Mouse (Mus musculus): Measurements from ENCODE around the gene Rpgrip1. TPM values are rescaled to one million over a fixed set of nuclear protein-coding genes. Genes with fewer than 3 reads are reported as not detected.

Gene Rpgrip1
- total and polyA plus RNA-seq, 3 experiments, result 4.8 to 36.0 TPM; not detected in 1

DNA sequence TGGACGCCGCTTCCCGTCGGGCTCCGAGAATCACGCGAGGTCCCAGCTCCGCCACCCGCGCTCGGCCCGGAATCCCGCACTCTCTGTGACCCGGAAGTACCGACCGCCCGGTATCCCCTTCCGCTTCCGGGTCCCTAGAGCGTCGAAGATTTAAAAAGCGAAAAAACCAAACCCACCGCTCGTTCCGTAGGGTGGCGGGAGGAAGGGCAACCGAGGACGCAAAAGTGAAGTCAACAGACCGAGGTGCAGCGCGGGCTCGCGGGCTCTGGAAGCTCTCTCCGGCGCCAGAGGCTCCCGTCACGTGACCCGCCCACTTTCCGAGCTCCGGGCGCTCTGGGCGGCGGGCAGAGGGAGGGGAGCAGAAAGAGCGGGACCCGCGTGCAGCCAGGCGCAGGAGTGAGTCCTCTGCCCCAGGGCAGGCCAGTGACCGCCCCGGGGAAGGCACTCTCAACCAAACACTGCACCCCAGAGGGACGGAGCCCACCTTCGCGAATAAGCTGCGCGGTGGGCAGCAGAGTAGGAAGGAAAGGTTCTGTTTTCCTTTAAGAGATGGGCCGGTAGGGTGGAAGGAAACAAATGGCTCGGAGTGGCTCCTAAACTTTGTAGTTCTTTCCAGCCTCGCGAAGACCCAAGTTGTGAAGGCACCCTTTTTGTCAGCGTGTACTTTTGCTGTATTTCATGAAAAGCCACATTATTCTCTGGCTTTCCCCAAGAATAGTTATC, 86.8 kb downstream of the Rpgrip1 start, which contains the start of gene Supt16 (continued):
- TF ChIP-seq TAL1 (IDR thresholded peaks at IDR 0.05; ENCODE audit: low read length) (no peak), ZKSCAN1 (IDR thresholded peaks at IDR 0.05; ENCODE audit: low read depth, low read length) (peak; percentile 54; the same call in 1 of the 2 replicates), JUND (IDR thresholded peaks at IDR 0.05; ENCODE audit: low read depth, low read length) (no peak), RCOR1 (IDR thresholded peaks at IDR 0.05; ENCODE audit: low read depth, low read length) (peak; percentile 46; the same call in 1 of the 2 replicates)

DNA sequence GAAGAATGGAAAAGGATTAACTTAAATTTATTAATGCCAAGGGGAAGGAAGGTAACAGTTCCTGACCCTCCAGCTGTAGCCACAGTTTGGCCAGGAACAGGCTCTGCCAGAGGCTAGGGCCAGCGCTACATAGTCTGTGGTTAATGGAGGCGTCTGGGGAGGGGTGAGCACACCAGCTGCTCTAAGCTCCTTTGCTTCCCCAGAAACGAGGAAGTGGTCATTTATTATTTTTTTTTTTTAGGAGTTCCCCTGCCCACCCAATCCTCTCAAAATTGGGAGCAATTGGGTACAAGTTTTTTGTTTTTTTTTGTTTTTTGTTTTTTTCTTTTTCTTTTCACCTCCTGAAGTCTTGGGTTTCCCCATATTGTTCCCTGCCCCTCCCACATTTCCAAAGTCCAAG, 87.6 kb downstream of the Rpgrip1 start:
- peak overlapping the region in 1 of 2 experiments; percentile 94; a peak in 3 of 4 replicates for H3K4me3 ChIP-seq (ENCODE audit: control insufficient read depth in 1 of 2, insufficient read depth in 1 of 2, low read depth in 2 of 2, low read length in 2 of 2)
- peak; percentile 52 for DNase-seq (ENCODE audit: low read depth, low spot score)
- H3K27ac ChIP-seq (ENCODE audit: control insufficient read depth, low read depth, low read length), result peak overlapping the region; percentile 78
- peaks cover 22 to 23% of the 10 kb centered on the region in 2 experiments for H3K4me1 ChIP-seq (ENCODE audit: control insufficient read depth in 1 of 2, insufficient read depth in 2 of 2, low read length in 2 of 2)
- H3K9ac ChIP-seq (ENCODE audit: control insufficient read depth, low read depth, low read length, poor library complexity, severe bottlenecking), result peak overlapping the region; percentile 100
- H3K79me2 ChIP-seq (ENCODE audit: control insufficient read depth, insufficient read depth, low read length, poor library complexity), result peaks cover 39% of the 10 kb centered on the region
- H3K9me3 ChIP-seq (replicated peaks; ENCODE audit: insufficient read depth, low read length), result no peaks in the 10 kb centered on the region
- no peak for TF ChIP-seq RAD21 (IDR thresholded peaks at IDR 0.05; ENCODE audit: low read depth, low read length)
- TF ChIP-seq ZNF384 (IDR thresholded peaks at IDR 0.05; ENCODE audit: low read depth, low read length), result 0 out of 2 replicates have a peak, but pooled peaks have one; percentile 21
- no peaks in the 10 kb centered on the region for H3K27me3 ChIP-seq (ENCODE audit: control insufficient read depth in 1 of 2, insufficient read depth in 2 of 2, low read length in 2 of 2)
- peaks cover 17 to 46% of the 10 kb centered on the region in 2 experiments for H3K36me3 ChIP-seq (ENCODE audit: control insufficient read depth in 1 of 2, insufficient read depth in 2 of 2, low read length in 2 of 2)

DNA sequence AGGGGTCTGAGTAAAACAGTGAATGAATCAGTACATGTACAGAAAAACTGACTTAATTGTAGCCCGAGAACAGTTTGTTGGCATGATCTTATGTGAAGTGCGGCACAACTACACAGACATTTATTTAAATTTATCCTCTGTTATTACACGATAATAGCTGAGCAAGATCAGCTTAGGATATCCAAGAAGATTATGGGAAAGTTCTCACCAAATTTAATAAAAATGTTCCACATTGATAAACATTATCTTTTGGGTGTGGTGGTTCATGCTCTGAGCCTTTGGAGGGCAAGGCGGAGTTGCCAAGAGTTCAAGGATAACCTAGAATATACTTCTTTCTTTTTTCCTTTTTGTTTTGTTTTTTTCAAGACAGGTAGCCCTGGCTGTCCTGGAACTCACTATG, 88.9 kb downstream of the Rpgrip1 start:
- no peaks in the 10 kb centered on the region for H3K27me3 ChIP-seq (ENCODE audit: control insufficient read depth in 1 of 2, insufficient read depth in 2 of 2, low read length in 2 of 2)
- H3K4me1 ChIP-seq (ENCODE audit: control insufficient read depth in 1 of 2, insufficient read depth in 2 of 2, low read length in 2 of 2), result peaks cover 16 to 21% of the 10 kb centered on the region in 2 experiments
- H3K4me3 ChIP-seq (ENCODE audit: control insufficient read depth in 1 of 2, insufficient read depth in 1 of 2, low read depth in 2 of 2, low read length in 2 of 2), result no peak overlapping the region
- H3K9me3 ChIP-seq (replicated peaks; ENCODE audit: insufficient read depth, low read length), result no peaks in the 10 kb centered on the region
- peaks cover 20 to 37% of the 10 kb centered on the region in 2 experiments for H3K36me3 ChIP-seq (ENCODE audit: control insufficient read depth in 1 of 2, insufficient read depth in 2 of 2, low read length in 2 of 2)
- DNase-seq (ENCODE audit: low read depth, low spot score), result no peak
- H3K79me2 ChIP-seq (ENCODE audit: control insufficient read depth, insufficient read depth, low read length, poor library complexity), result peaks cover 29% of the 10 kb centered on the region
- H3K27ac ChIP-seq (ENCODE audit: control insufficient read depth, low read depth, low read length), result peak overlapping the region; percentile 78
- no peak overlapping the region for H3K9ac ChIP-seq (ENCODE audit: control insufficient read depth, low read depth, low read length, poor library complexity, severe bottlenecking)
- TF ChIP-seq MYC (IDR thresholded peaks at IDR 0.05; ENCODE audit: low read depth, low read length) (no peak), MXI1 (IDR thresholded peaks at IDR 0.05; ENCODE audit: low read depth, low read length) (no peak; the same call in 1 of the 2 replicates), MAZ (IDR thresholded peaks at IDR 0.05; ENCODE audit: low read depth, low read length) (no peak), KAT2A (conservative IDR thresholded peaks at IDR 0.05; ENCODE audit: low read depth, low read length) (no peak), USF2 (IDR thresholded peaks at IDR 0.05; ENCODE audit: borderline replicate concordance in 1 of 2, insufficient read depth in 1 of 2, low read depth in 1 of 2, low read length in 2 of 2) (no peak), ZMIZ1 (IDR thresholded peaks at IDR 0.05; ENCODE audit: low read depth, low read length) (no peak), NRF1 (IDR thresholded peaks at IDR 0.05; ENCODE audit: insufficient read depth, low read depth, low read length, poor library complexity, severe bottlenecking) (no peak), CHD1 (IDR thresholded peaks at IDR 0.05; ENCODE audit: low read depth, low read length) (no peak), MEF2A (IDR thresholded peaks at IDR 0.05; ENCODE audit: extremely low read depth, insufficient replicate concordance, low read depth, low read length, poor library complexity, severe bottlenecking) (no peak), POLR2AphosphoS2 (IDR thresholded peaks at IDR 0.05; ENCODE audit: low read length) (peak; percentile 5; the same call in 1 of the 2 replicates), CTCF (IDR thresholded peaks at IDR 0.05 in 2 of 3, conservative IDR thresholded peaks at IDR 0.05 in 1 of 3; ENCODE audit: control insufficient read depth in 1 of 3, insufficient read depth in 1 of 3, low read depth in 2 of 3, low read length in 3 of 3, poor library complexity in 1 of 3, severe bottlenecking in 1 of 3) (no peak), RCOR1 (IDR thresholded peaks at IDR 0.05; ENCODE audit: low read depth, low read length) (no peak), SMC3 (IDR thresholded peaks at IDR 0.05; ENCODE audit: low read depth, low read length) (no peak), ZKSCAN1 (IDR thresholded peaks at IDR 0.05; ENCODE audit: low read depth, low read length) (no peak), RAD21 (IDR thresholded peaks at IDR 0.05; ENCODE audit: low read depth, low read length) (no peak), MAX (IDR thresholded peaks at IDR 0.05; ENCODE audit: low read length) (no peak), POLR2AphosphoS5 (IDR thresholded peaks at IDR 0.05; ENCODE audit: borderline replicate concordance, low read depth, low read length) (no peak), CHD2 (IDR thresholded peaks at IDR 0.05; ENCODE audit: low read length) (no peak), TAL1 (IDR thresholded peaks at IDR 0.05; ENCODE audit: low read length) (no peak), EP300 (IDR thresholded peaks at IDR 0.05; ENCODE audit: low read depth in 1 of 2, low read length in 2 of 2) (peak; percentile 63 to 76), ZC3H11A (IDR thresholded peaks at IDR 0.05; ENCODE audit: low read depth, low read length) (no peak), MYB (IDR thresholded peaks at IDR 0.05; ENCODE audit: low read depth, low read length) (no peak), E2F4 (IDR thresholded peaks at IDR 0.05; ENCODE audit: borderline replicate concordance, low read depth, low read length) (no peak), TBP (IDR thresholded peaks at IDR 0.05; ENCODE audit: low read depth, low read length) (no peak), UBTF (IDR thresholded peaks at IDR 0.05; ENCODE audit: borderline replicate concordance, insufficient read depth, low read depth, low read length) (no peak)
